In genomic region chr2:181797672-181798071, GRCm38 (mm10) we compare ENCODE assay signal across 34 mouse cellular contexts. TPM values are rescaled to one million over a fixed set of nuclear protein-coding genes. Genes with fewer than 3 reads are reported as not detected.
DNase-seq lines count a peak whose midpoint lies in the region; ATAC-seq and TF ChIP-seq lines count a peak whose summit lies in the region.
"Had no signal": no experiment of that assay in that cellular context is flagged by ENCODE, and none has a peak within 500 bp of the region (broad histone marks: within the 10 kb centered on the region; RNA-seq: fewer than 3 reads in every experiment).

No protein-coding gene starts in this region.

- H3K9ac ChIP-seq in liver, embryonic 11.5 days (ENCODE audit: low read depth, low read length) = no peak overlapping the region
- H3K9ac ChIP-seq in hindbrain, embryonic 16.5 days (ENCODE audit: low read depth, low read length) = no peak overlapping the region
- H3K9ac ChIP-seq: embryonic facial prominence, embryonic 15.5 days; forebrain, embryonic 13.5 days; heart, embryonic 12.5 days; hindbrain, embryonic 13.5 days; liver, embryonic 13.5 days; midbrain, embryonic 13.5 days; neural tube, embryonic 15.5 days had no signal

- no peaks in the 10 kb centered on the region for H3K36me3 ChIP-seq in heart, embryonic 10.5 days
- H3K36me3 ChIP-seq in liver, embryonic 11.5 days (ENCODE audit: control insufficient read depth, insufficient read depth, low read length) = no peaks in the 10 kb centered on the region
- peaks cover 5% of the 10 kb centered on the region; the same call in 1 of the 2 replicates for H3K36me3 ChIP-seq in hindbrain, embryonic 16.5 days (ENCODE audit: control insufficient read depth, insufficient read depth, low read length)
- H3K36me3 ChIP-seq: embryonic facial prominence, embryonic 10.5 days; embryonic facial prominence, embryonic 15.5 days; heart, embryonic 12.5 days; liver, embryonic 13.5 days had no signal

- H3K9me3 ChIP-seq in heart, embryonic 10.5 days = no peaks in the 10 kb centered on the region
- no peaks in the 10 kb centered on the region for H3K9me3 ChIP-seq in liver, embryonic 11.5 days (ENCODE audit: control insufficient read depth, low read length)
- no peaks in the 10 kb centered on the region for H3K9me3 ChIP-seq in hindbrain, embryonic 16.5 days (ENCODE audit: control insufficient read depth, low read length)
- H3K9me3 ChIP-seq: embryonic facial prominence, embryonic 10.5 days; embryonic facial prominence, embryonic 15.5 days; forebrain, embryonic 13.5 days; heart, embryonic 12.5 days; hindbrain, embryonic 13.5 days; liver, embryonic 13.5 days; midbrain, embryonic 13.5 days; neural tube, embryonic 15.5 days had no signal

- no peak overlapping the region for H3K27ac ChIP-seq in heart, embryonic 10.5 days
- H3K27ac ChIP-seq in cerebellum, adult 2 months (ENCODE audit: insufficient read depth, low read length) = peak overlapping the region; percentile 85
- H3K27ac ChIP-seq in liver, embryonic 11.5 days (ENCODE audit: low read depth, low read length) = no peak overlapping the region
- no peak overlapping the region for H3K27ac ChIP-seq in hindbrain, embryonic 16.5 days (ENCODE audit: low read depth, low read length)
- H3K27ac ChIP-seq: embryonic facial prominence, embryonic 10.5 days; embryonic facial prominence, embryonic 15.5 days; forebrain, embryonic 13.5 days; hindbrain, embryonic 13.5 days; layer of hippocampus, adult 2 months; left cerebral cortex, adult 2 months; liver, embryonic 13.5 days; macrophage; midbrain, embryonic 13.5 days; neural tube, embryonic 15.5 days; stomach, postnatal 0 days had no signal

- TF ChIP-seq CTCF in cerebellum, adult 2 months (IDR thresholded peaks at IDR 0.05; ENCODE audit: borderline replicate concordance, insufficient read depth, low read depth, low read length) = no peak; the same call in 1 of the 2 replicates

- no peak overlapping the region for H3K4me3 ChIP-seq in heart, embryonic 10.5 days
- H3K4me3 ChIP-seq in cerebellum, adult 2 months (replicated peaks; ENCODE audit: insufficient read depth, low read depth, low read length) = no peak overlapping the region
- H3K4me3 ChIP-seq in liver, embryonic 11.5 days (ENCODE audit: low read depth, low read length) = no peak overlapping the region
- no peak overlapping the region for H3K4me3 ChIP-seq in hindbrain, embryonic 16.5 days (ENCODE audit: low read length)
- H3K4me3 ChIP-seq: embryonic facial prominence, embryonic 10.5 days; embryonic facial prominence, embryonic 15.5 days; forebrain, embryonic 13.5 days; heart, embryonic 12.5 days; hindbrain, embryonic 13.5 days; layer of hippocampus, adult 2 months; left cerebral cortex, adult 2 months; liver, embryonic 13.5 days; midbrain, embryonic 13.5 days; neural tube, embryonic 15.5 days had no signal

- peak; percentile 72 for DNase-seq in heart, adult 11 months
- DNase-seq in heart, embryonic 10.5 days (ENCODE audit: low spot score) = no peak
- DNase-seq in brain, adult 2 months (ENCODE audit: low read depth, low spot score) = peak; percentile 94
- peak; percentile 86 to 93 for DNase-seq in cerebellum, adult 2 months
- DNase-seq in cerebellum, postnatal 14 days = peak; percentile 68 to 80
- no peak for DNase-seq in liver, embryonic 11.5 days (ENCODE audit: low spot score)
- DNase-seq: adrenal gland, postnatal 14 days; gastrocnemius, postnatal 10 days; heart, postnatal 4 days; kidney, adult 18-20 months; kidney, postnatal 36 days; liver, embryonic 13.5 days; lung, adult 18-20 months; right cerebral cortex, adult 18-20 months; right cerebral cortex, postnatal 4 days; thymus, adult 18-20 months; thymus, postnatal 36 days had no signal

- 72% methylated on average over 8 of the region's 8 CpGs for WGBS in heart, embryonic 10.5 days
- 9% methylated on average over 8 of the region's 8 CpGs for WGBS in cerebellum, adult 2 months
- WGBS in liver, embryonic 11.5 days = 73% methylated on average over 8 of the region's 8 CpGs
- WGBS in hindbrain, embryonic 16.5 days = 70% methylated on average over 8 of the region's 8 CpGs

- H3K4me2 ChIP-seq in liver, embryonic 11.5 days = no peak overlapping the region
- no peak overlapping the region for H3K4me2 ChIP-seq in hindbrain, embryonic 16.5 days (ENCODE audit: low read length)
- H3K4me2 ChIP-seq: embryonic facial prominence, embryonic 15.5 days; forebrain, embryonic 13.5 days; heart, embryonic 12.5 days; hindbrain, embryonic 13.5 days; liver, embryonic 13.5 days; midbrain, embryonic 13.5 days; neural tube, embryonic 15.5 days had no signal

- no peak for TF ChIP-seq POLR2A in cerebellum, adult 2 months (IDR thresholded peaks at IDR 0.05; ENCODE audit: borderline replicate concordance, insufficient read depth, low read length)

- no peaks in the 10 kb centered on the region for H3K4me1 ChIP-seq in heart, embryonic 10.5 days
- peaks cover 33% of the 10 kb centered on the region for H3K4me1 ChIP-seq in cerebellum, adult 2 months (ENCODE audit: control insufficient read depth, insufficient read depth, low read length)
- no peaks in the 10 kb centered on the region for H3K4me1 ChIP-seq in liver, embryonic 11.5 days (replicated peaks; ENCODE audit: control insufficient read depth, insufficient read depth, low read length)
- no peaks in the 10 kb centered on the region for H3K4me1 ChIP-seq in hindbrain, embryonic 16.5 days (ENCODE audit: control insufficient read depth, insufficient read depth, low read depth, low read length)
- H3K4me1 ChIP-seq: embryonic facial prominence, embryonic 15.5 days; forebrain, embryonic 13.5 days; heart, embryonic 12.5 days; liver, embryonic 13.5 days; midbrain, embryonic 13.5 days; neural tube, embryonic 15.5 days had no signal

- ATAC-seq in liver, embryonic 11.5 days (replicated peaks; ENCODE audit: low FRiP score) = no peak
- ATAC-seq in hindbrain, embryonic 16.5 days = no peak
- ATAC-seq: forebrain, embryonic 13.5 days; lung, postnatal 0 days; midbrain, embryonic 13.5 days; Patski had no signal

- H3K27me3 ChIP-seq in heart, embryonic 10.5 days (ENCODE audit: insufficient read depth, poor library complexity, severe bottlenecking) = 0 out of 2 replicates have a peak, but pooled peaks cover 6% of the 10 kb centered on the region
- no peaks in the 10 kb centered on the region for H3K27me3 ChIP-seq in cerebellum, adult 2 months (ENCODE audit: control insufficient read depth, insufficient read depth, low read length)
- H3K27me3 ChIP-seq in liver, embryonic 11.5 days (replicated peaks; ENCODE audit: control insufficient read depth, insufficient read depth, low read length) = no peaks in the 10 kb centered on the region
- H3K27me3 ChIP-seq in hindbrain, embryonic 16.5 days (replicated peaks; ENCODE audit: control insufficient read depth, insufficient read depth, low read length) = no peaks in the 10 kb centered on the region
- H3K27me3 ChIP-seq: embryonic facial prominence, embryonic 15.5 days; forebrain, embryonic 13.5 days; hindbrain, embryonic 13.5 days; liver, embryonic 13.5 days; midbrain, embryonic 13.5 days; neural tube, embryonic 15.5 days had no signal

RNA-seq across cellular contexts. Expression of gene Myt1, which starts 34.5 kb away (rescaled TPM):
- 0.05 and 0.14 TPM in 2 replicates for polyA plus RNA-seq in heart, embryonic 10.5 days (2016; fragmentation: Nextera tagmentation; extraction: Ambion mirVana)
- polyA plus RNA-seq in cerebellum, adult 2 months (2012; rRNA removed) = 44.2 and 47.5 TPM in 2 replicates
- polyA plus RNA-seq in liver, embryonic 11.5 days (2014; fragmentation: Nextera tagmentation; extraction: Ambion mirVana) = 0.03 and 0.06 TPM in 2 replicates
- 11.0 and 12.9 TPM in 2 replicates for polyA plus RNA-seq in hindbrain, embryonic 16.5 days (2015; fragmentation: Nextera tagmentation; extraction: Ambion mirVana)
- polyA plus RNA-seq: gonadal fat pad, adult 2 months; heart, postnatal 0 days; liver, embryonic 13.5 days; lung, postnatal 0 days; macrophage; Patski; spleen, adult 2 months had no signal

RNA-seq across cellular contexts. Expression of gene Pcmtd2, which starts 40.0 kb away (rescaled TPM):
- 22.7 and 22.9 TPM in 2 replicates for polyA plus RNA-seq in heart, embryonic 10.5 days (2016; fragmentation: Nextera tagmentation; extraction: Ambion mirVana)
- polyA plus RNA-seq in cerebellum, adult 2 months (2012; rRNA removed) = 94.1 and 105 TPM in 2 replicates
- polyA plus RNA-seq in liver, embryonic 11.5 days (2014; fragmentation: Nextera tagmentation; extraction: Ambion mirVana) = 21.6 and 25.3 TPM in 2 replicates
- 27.7 and 31.0 TPM in 2 replicates for polyA plus RNA-seq in hindbrain, embryonic 16.5 days (2015; fragmentation: Nextera tagmentation; extraction: Ambion mirVana)

Comparison
In these comparisons a context has a peak if more than half of its experiments do, and no peak if none do; other contexts are left out.
1. DNase-seq: peak in heart, adult 11 months (single experiment), brain, adult 2 months (single experiment), cerebellum, adult 2 months (2 of 2) and cerebellum, postnatal 14 days (2 of 2); none in heart, embryonic 10.5 days (single experiment) and liver, embryonic 11.5 days (single experiment).
2. RNA of gene Myt1, which starts 34.5 kb away (polyA plus RNA-seq): 44.2 to 47.5 TPM in cerebellum, adult 2 months and 11.0 to 12.9 TPM in hindbrain, embryonic 16.5 days; 0.05 to 0.14 TPM in heart, embryonic 10.5 days and 0.03 to 0.06 TPM in liver, embryonic 11.5 days; every median in the first group is over 10 times any median in the second.